Mouse (Mus musculus) C2C12 (cell line): ENCODE data around the gene Tpsg1.

Experiments
- CEBPB ChIP-seq: IDR thresholded peaks from one replicate; pipeline ENCODE4 v1.6.1; 2011; ENCODE audit warnings: low read depth, mild to moderate bottlenecking, control low read depth, moderate library complexity
- CTCF ChIP-seq: IDR thresholded peaks from one replicate; pipeline ENCODE4 v1.5.1; 2011; ENCODE audit not compliant: control insufficient read depth, insufficient read depth, insufficient read length
- FOSL1 ChIP-seq: IDR thresholded peaks from one replicate; pipeline ENCODE4 v1.8.0; 2011; ENCODE audit warnings: mild to moderate bottlenecking, low read length; ENCODE audit not compliant: poor library complexity, insufficient read depth, severe bottlenecking
- MYOD1 ChIP-seq: IDR thresholded peaks from one replicate; pipeline ENCODE4 v1.6.1; 2011; ENCODE audit warnings: low read depth; ENCODE audit not compliant: control insufficient read depth, insufficient read length
- USF1 ChIP-seq: IDR thresholded peaks from one replicate; pipeline ENCODE4 v1.6.1; 2011; ENCODE audit warnings: low read depth, mild to moderate bottlenecking, control low read depth, moderate library complexity

DNA sequence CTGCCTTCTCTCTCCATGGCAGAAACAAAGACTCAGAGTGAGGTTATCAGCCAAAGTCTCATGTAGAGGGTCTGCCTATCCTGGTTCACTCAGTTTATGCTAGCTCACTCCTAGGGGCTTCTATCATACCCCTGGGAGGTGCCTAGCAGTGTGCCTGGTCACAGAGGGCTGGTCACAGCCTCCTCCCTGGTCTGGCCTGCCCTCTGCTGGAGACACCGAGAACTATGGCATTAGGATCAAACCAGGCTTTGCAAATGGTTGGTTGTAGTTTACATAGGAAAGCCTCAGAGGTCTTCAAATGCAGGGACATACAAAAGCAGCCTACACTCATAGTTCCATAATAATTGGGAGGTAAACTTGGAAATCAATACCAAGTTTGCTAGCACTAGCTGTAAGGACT lies 5.3 kb upstream of the Tpsg1 start:
- TF ChIP-seq CTCF (peak; percentile 61), USF1 (no peak), CEBPB (no peak), MYOD1 (no peak), FOSL1 (no peak)
